Mouse (Mus musculus) intestine, embryonic 14.5 days (tissue): Measurements from ENCODE around the gene Ptchd1. TPM values are rescaled to one million over a fixed set of nuclear protein-coding genes. Genes with fewer than 3 reads are reported as not detected.

Experiments
- ATAC-seq: fragments of 200-750 bp; cut with Nextera tagmentation; replicated peaks from 2 replicates; pipeline ENCODE4 v1.8.0; 2017; ENCODE audit warnings: low read depth, moderate number of reproducible peaks, moderate TSS enrichment, moderate library complexity; ENCODE audit not compliant: low FRiP score, low TSS enrichment
- DNase-seq: peaks from one replicate; pipeline ENCODE4 v3.0.0-alpha.2; 2018; ENCODE audit warnings: low spot score
- H3K27ac ChIP-seq: fragments of 300-500 bp; sonication (generic); 2 replicates; pipeline ENCODE4 v1.5.1; 2014; ENCODE audit warnings: low read depth, mild to moderate bottlenecking, control low read depth
- H3K27me3 ChIP-seq: fragments of 300-500 bp; sonication (generic); replicated peaks from 2 replicates; pipeline ENCODE4 v1.6.1; 2014; ENCODE audit warnings: low read length, control low read depth; ENCODE audit not compliant: control insufficient read depth, insufficient read depth
- H3K36me3 ChIP-seq: fragments of 300-500 bp; sonication (generic); 2 replicates; pipeline ENCODE4 v1.6.1; 2014; ENCODE audit warnings: low read length, control low read depth; ENCODE audit not compliant: control insufficient read depth, insufficient read depth
- H3K4me1 ChIP-seq: fragments of 300-500 bp; sonication (generic); replicated peaks from 2 replicates; pipeline ENCODE4 v1.6.1; 2014; ENCODE audit warnings: low read length, control low read depth, mixed read lengths; ENCODE audit not compliant: control insufficient read depth, insufficient read depth
- H3K4me2 ChIP-seq: fragments of 300-500 bp; sonication (generic); 2 replicates; pipeline ENCODE4 v1.6.1; 2014; ENCODE audit warnings: low read length
- H3K4me3 ChIP-seq: fragments of 300-500 bp; sonication (generic); 2 replicates; pipeline ENCODE4 v1.5.1; 2014; ENCODE audit warnings: low read depth, low read length, control low read depth, mixed read lengths
- H3K9ac ChIP-seq: fragments of 300-500 bp; sonication (generic); 2 replicates; pipeline ENCODE4 v1.6.1; 2014; ENCODE audit warnings: mild to moderate bottlenecking, low read length
- H3K9me3 ChIP-seq: fragments of 300-500 bp; sonication (generic); 2 replicates; pipeline ENCODE4 v1.6.1; 2016; ENCODE audit warnings: low read length, control low read depth; ENCODE audit not compliant: control insufficient read depth
- WGBS: fragments of 180-500 bp; shearing (Covaris S2); extraction: QIAGEN DNeasy Blood & Tissue Kit; methylation state at CpG from one replicate; pipeline ENCODE4 v1.1.7; 2014; 5-methylcytosine and 5-hydroxymethylcytosine counted together
- polyA plus RNA-seq: library from polyadenylated mRNA; unstranded; fragments of >200 nt; fragmentation: Nextera tagmentation; extraction: Ambion mirVana; gene quantifications from 2 replicates; pipeline ENCODE4 v1.2.1, GENCODE M21; 2014

The Ptchd1 gene
- polyA plus RNA-seq: 1.1 TPM in 2 replicates

DNA sequence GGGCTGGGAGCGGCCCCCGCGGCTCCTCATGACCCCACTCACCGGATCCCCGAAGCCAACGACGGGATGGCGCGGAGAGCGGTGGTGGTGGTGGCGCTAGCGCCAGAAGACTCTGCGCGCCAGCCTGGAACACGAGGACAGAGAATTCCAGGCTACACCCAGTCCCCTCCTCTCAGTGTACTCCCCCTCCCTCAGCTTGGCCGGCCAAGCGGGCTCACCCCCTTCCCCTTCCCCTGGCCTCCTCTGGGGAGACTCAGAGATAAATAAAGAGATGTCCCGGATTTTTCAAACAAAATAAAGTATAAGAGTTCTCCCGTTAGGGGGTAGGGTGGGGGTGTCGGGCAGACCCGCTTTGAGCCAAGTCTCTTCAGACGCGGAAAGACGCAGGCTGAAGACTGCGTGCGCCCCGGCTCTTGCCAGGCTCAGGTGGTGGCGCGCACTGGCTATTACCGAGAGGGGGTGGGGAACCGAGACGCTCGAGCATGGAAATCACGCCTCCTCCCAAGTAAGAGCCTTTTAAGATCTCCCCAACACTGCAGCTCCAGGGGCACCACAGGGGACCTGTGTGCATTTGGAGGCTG lies at the start of gene Ptchd1:
Gene Ptchd1, minus strand, starts transcription at position 114 of the 581 bp plus-strand sequence.
- Histone ChIP-seq H3K27ac (no peak within 1 kb of the TSS), H3K9me3 (no peaks in the 10 kb centered on the region), H3K9ac (no peak within 1 kb of the TSS), H3K4me2 (peak within 1 kb of the TSS; percentile 74), H3K27me3 (peaks cover 34% of the 10 kb centered on the region), H3K4me3 (peak within 1 kb of the TSS; percentile 38), H3K36me3 (no peaks in the 10 kb centered on the region), H3K4me1 (no peaks in the 10 kb centered on the region)
- DNase-seq: peak; percentile 57
- peak; percentile 50; the same call in 1 of the 2 replicates for ATAC-seq
- WGBS: 18% methylated on average over 32 of the region's 34 CpGs

DNA sequence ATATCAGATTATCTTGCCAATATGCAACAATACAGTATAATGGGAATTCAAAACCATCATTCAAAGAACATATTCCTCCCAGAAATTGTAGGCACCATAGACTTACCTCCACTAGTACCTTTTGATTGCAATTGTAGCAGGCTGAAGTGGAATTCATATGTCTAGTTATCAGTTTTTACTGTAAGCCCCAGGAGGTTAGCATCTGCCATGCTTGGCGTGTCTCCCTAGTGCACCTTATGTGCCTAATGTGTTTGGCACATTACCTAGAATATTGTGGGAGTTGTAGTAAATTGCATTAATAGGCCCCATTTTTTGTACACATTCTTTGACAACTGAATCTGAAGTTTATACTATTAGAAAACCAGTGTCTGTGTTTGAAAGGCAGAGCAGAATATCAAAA lies 34.4 kb upstream of the Ptchd1 start:
- Histone ChIP-seq H3K4me2 (no peak overlapping the region), H3K4me1 (no peaks in the 10 kb centered on the region), H3K27me3 (no peaks in the 10 kb centered on the region), H3K4me3 (no peak overlapping the region), H3K27ac (no peak overlapping the region), H3K9ac (no peak overlapping the region), H3K36me3 (no peaks in the 10 kb centered on the region), H3K9me3 (no peaks in the 10 kb centered on the region)
- 75% methylated on average over 1 of the region's 1 CpGs for WGBS
- DNase-seq (no peak), ATAC-seq (no peak)

DNA sequence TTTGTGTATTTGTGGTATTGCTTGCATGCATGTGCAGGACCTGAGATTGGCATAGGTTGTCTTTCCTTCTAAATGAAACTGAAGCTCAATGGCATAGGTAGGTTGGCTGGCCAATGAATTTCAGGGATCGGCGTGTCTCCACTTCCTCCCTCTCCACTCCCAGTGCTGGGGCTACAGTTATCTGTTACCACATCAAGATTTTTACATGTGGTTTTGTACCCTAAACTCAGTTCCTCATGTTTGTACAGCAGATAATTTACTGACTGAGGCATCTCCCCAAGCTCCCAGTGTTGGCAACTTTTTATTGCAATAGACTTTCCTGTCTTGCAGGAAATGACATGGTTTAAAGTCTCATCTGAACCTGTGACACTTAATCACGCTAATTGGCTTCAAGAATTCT lies 22.4 kb upstream of the Ptchd1 start:
- Histone ChIP-seq H3K4me2 (no peak overlapping the region), H3K9me3 (no peaks in the 10 kb centered on the region), H3K4me3 (no peak overlapping the region), H3K4me1 (no peaks in the 10 kb centered on the region), H3K9ac (no peak overlapping the region), H3K27me3 (no peaks in the 10 kb centered on the region), H3K36me3 (no peaks in the 10 kb centered on the region), H3K27ac (no peak overlapping the region)
- ATAC-seq (no peak), DNase-seq (no peak)
- 90% methylated on average over 3 of the region's 3 CpGs for WGBS

DNA sequence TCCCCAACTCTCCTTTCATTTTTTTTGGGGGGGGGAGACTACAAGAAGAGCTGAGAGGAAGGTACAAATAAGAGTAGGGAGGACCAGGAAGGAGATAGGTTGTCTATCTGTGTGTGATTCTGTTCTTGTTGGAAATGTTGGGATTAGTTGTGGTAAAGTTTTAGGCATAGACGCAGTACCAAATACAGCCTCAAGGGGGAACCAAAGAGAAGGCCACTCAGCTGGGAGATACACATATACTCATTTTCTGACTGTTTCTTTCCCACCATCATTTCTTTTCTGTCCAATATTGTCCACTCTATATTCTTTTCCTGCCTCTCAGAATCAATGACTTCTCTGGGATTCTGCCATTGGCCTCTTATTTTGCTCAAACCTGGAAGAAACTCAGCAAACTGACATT lies 20.4 kb upstream of the Ptchd1 start:
- ATAC-seq (no peak), DNase-seq (no peak)
- Histone ChIP-seq H3K4me3 (no peak overlapping the region), H3K4me1 (no peaks in the 10 kb centered on the region), H3K27ac (no peak overlapping the region), H3K9ac (no peak overlapping the region), H3K4me2 (no peak overlapping the region), H3K9me3 (no peaks in the 10 kb centered on the region), H3K27me3 (no peaks in the 10 kb centered on the region), H3K36me3 (no peaks in the 10 kb centered on the region)
- 8% methylated on average over 1 of the region's 1 CpGs for WGBS

DNA sequence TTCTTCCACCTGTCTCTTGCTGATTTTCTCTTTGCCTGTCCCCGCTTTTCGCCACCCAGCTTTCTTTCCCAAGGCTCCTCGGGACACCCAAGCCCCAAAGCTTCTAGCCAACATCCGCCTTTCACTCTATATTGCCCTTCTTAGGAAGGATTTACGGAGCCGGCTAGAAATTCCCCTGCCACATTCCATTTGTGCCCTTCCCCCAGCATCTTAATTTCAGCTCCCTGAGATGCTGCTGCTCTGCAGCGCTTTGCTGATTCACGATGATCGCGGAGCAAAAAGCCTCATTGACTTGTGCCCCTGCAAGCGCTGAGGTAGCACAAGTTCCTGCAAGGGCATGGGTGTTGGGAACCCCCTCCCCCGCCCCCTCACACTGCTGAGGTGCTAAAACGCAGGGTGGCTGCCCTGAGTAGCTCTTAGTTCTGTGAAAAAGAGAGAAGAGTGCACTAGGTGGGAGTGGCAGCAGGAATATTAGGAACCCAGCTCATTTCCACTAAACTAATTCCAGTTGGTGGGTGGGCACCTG lies 2.1 kb upstream of the Ptchd1 start:
- Histone ChIP-seq H3K4me3 (no peak overlapping the region), H3K4me1 (no peaks in the 10 kb centered on the region), H3K36me3 (no peaks in the 10 kb centered on the region), H3K9me3 (no peaks in the 10 kb centered on the region), H3K9ac (no peak overlapping the region), H3K4me2 (0 out of 2 replicates have a peak overlapping the region, but pooled peaks have one; percentile 8), H3K27ac (no peak overlapping the region), H3K27me3 (peaks cover 34% of the 10 kb centered on the region)
- ATAC-seq (no peak), DNase-seq (peak; percentile 50)
- 13% methylated on average over 13 of the region's 13 CpGs for WGBS

DNA sequence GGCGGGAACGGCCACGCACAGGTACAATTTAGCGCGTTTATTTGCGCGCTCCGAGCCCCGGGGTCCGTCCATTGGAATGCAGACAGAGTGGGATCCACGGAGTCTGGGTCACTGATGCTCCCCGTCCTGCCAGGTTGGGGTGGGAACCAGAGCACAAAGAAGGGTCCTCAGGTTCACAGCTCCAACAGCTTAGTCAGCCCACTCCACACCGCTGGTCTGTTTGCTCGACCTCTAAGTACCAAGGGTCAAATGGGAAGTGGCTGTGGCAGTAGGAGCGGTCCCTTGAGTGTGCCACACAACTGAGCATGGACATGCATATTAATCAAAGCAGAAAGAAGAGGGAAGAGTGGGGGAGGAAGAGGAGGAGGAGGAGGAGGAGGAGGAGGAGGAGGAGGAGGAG lies 1.3 kb upstream of the Ptchd1 start:
- Histone ChIP-seq H3K36me3 (no peaks in the 10 kb centered on the region), H3K27ac (no peak overlapping the region), H3K4me2 (peak overlapping the region; percentile 74), H3K4me1 (no peaks in the 10 kb centered on the region), H3K4me3 (peak overlapping the region; percentile 38), H3K27me3 (peaks cover 34% of the 10 kb centered on the region), H3K9me3 (no peaks in the 10 kb centered on the region), H3K9ac (no peak overlapping the region)
- ATAC-seq (no peak), DNase-seq (no peak)
- WGBS: 12% methylated on average over 13 of the region's 15 CpGs

DNA sequence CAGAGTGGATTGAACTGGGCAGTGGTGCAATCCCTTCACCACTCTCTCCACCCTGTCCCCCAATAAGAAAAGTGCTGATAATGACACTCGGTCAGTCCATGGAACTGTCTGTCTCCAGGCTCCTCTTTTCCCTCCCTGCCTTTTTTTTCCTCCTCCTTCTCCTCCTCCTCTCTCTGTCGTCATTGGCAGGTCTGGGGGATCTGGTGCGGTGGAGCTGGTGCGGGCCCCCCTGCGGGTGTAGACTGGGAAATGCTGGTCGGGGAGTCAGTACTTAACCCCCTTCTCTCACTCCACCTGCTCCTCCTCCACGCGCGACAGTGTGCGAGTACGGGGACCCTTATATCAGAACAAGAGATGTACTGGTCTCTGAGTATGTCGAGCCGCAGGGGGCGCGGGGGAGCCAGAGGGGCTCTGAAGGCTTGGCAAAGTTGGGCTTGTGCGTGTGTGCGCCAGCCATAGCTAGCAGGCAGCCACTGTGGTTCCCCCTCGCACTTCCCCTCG lies 777 bp upstream of the Ptchd1 start, which contains the start of gene Gm15155:
Gene Gm15155, plus strand, starts transcription at position 401 of the 501 bp plus-strand sequence.
- Histone ChIP-seq H3K27me3 (peaks cover 34% of the 10 kb centered on the region), H3K4me3 (peak within 1 kb of the TSS; percentile 38), H3K9ac (no peak within 1 kb of the TSS), H3K36me3 (no peaks in the 10 kb centered on the region), H3K4me1 (no peaks in the 10 kb centered on the region), H3K27ac (no peak within 1 kb of the TSS), H3K4me2 (peak within 1 kb of the TSS; percentile 74), H3K9me3 (no peaks in the 10 kb centered on the region)
- peak; percentile 34; the same call in 1 of the 2 replicates for ATAC-seq
- WGBS: 14% methylated on average over 18 of the region's 19 CpGs
- peak; percentile 53 for DNase-seq

DNA sequence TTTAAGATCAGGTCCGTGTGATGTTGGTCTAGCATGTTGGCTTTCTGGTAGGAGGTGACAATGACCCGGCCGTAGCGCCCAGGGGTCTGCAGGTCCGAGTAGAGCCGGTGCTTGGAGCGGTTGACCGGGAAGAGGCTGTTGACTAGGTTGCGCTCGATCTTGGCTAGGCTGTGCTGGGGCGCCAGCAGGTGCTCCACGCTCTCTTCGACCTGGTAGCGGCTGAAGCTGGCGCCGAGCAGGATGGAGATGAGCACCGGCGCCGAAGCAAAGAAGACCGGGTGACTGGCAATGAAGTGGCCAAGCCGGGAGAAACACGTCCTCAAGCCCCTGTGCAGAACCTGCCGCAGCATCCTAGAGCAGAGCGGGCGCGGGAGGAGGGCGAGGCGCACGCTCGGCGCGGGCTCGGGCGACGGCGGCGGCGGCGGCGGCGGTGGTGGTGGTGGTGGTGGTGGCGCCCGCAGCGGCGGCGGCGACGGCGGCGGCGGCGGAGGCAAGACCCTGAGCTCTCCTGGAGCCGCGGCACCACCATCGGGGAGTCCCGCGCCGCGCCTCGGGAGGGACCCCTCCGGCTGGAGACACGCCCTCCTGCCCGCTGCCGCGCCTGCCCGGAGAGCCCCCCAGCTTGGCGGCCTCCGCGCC lies 534 bp downstream of the Ptchd1 start:
- Histone ChIP-seq H3K27me3 (peaks cover 34% of the 10 kb centered on the region), H3K9ac (no peak overlapping the region)
- ATAC-seq: no peak; the same call in 1 of the 2 replicates

More for the DNA sequence above, 534 bp downstream of the Ptchd1 start:
- peak overlapping the region; percentile 74 for H3K4me2 ChIP-seq
- no peak overlapping the region for H3K27ac ChIP-seq
- H3K4me3 ChIP-seq: peak overlapping the region; percentile 38
- peak; percentile 58 for DNase-seq
- no peaks in the 10 kb centered on the region for H3K36me3 ChIP-seq
- no peaks in the 10 kb centered on the region for H3K9me3 ChIP-seq
- WGBS: 10% methylated on average over 30 of the region's 69 CpGs
- no peaks in the 10 kb centered on the region for H3K4me1 ChIP-seq
